Comparison of ENCODE assay signal across 11 mouse cellular contexts in genomic region chr13:98436961-98437360, GRCm38 (mm10).
"Had no signal": no experiment of that assay in that cellular context is flagged by ENCODE, and none has a peak within 500 bp of the region (broad histone marks: within the 10 kb centered on the region; RNA-seq: fewer than 3 reads in every experiment).

No protein-coding gene starts in this region.

- H3K4me1 ChIP-seq: liver, embryonic 13.5 days; midbrain, embryonic 13.5 days had no signal

- H3K27me3 ChIP-seq: liver, embryonic 13.5 days; lung, embryonic 15.5 days had no signal

- H3K4me3 ChIP-seq: limb, embryonic 12.5 days; liver, embryonic 13.5 days; lung, embryonic 15.5 days; midbrain, embryonic 13.5 days had no signal

- H3K9ac ChIP-seq: limb, embryonic 12.5 days; liver, embryonic 13.5 days; liver, postnatal 0 days; lung, embryonic 15.5 days; midbrain, embryonic 13.5 days had no signal

- H3K9me3 ChIP-seq: limb, embryonic 12.5 days; liver, embryonic 13.5 days; lung, embryonic 15.5 days; midbrain, embryonic 13.5 days had no signal

- H3K4me2 ChIP-seq: limb, embryonic 12.5 days; liver, embryonic 13.5 days; lung, embryonic 15.5 days; midbrain, embryonic 13.5 days had no signal

- ATAC-seq: liver, postnatal 0 days; midbrain, embryonic 13.5 days had no signal

- H3K36me3 ChIP-seq: limb, embryonic 12.5 days; liver, embryonic 13.5 days; lung, embryonic 15.5 days; midbrain, embryonic 13.5 days had no signal

- H3K27ac ChIP-seq: limb, embryonic 12.5 days; liver, embryonic 13.5 days; lung, embryonic 15.5 days; midbrain, embryonic 13.5 days had no signal

- DNase-seq: kidney, adult 8-10 months; kidney, postnatal 10 days; liver; liver, embryonic 13.5 days; liver, postnatal 0 days; lung, postnatal 14 days; thymus, adult 2 months; thymus, postnatal 25 days had no signal
